Mouse (Mus musculus) bone marrow, adult 2 months (tissue): ENCODE results near the gene Zfp112. TPM values are rescaled to one million over a fixed set of nuclear protein-coding genes. Genes with fewer than 3 reads are reported as not detected.

Experiments
- H3K27ac ChIP-seq: fragments of 200-500 bp; 2 replicates; pipeline ENCODE4 v1.5.1; 2012; ENCODE audit warnings: low read depth, mild to moderate bottlenecking, control low read depth, inconsistent platforms, low read length; ENCODE audit not compliant: control insufficient read depth, poor library complexity, insufficient read depth
- H3K4me1 ChIP-seq: fragments of 200-500 bp; 2 replicates; pipeline ENCODE4 v1.6.1; 2011; ENCODE audit warnings: low read length; ENCODE audit not compliant: control insufficient read depth, insufficient read depth
- H3K4me3 ChIP-seq: fragments of 200-500 bp; replicated peaks from 2 replicates; pipeline ENCODE3; 2011; ENCODE audit warnings: mild to moderate bottlenecking, low read depth, low read length, control low read depth; ENCODE audit not compliant: control insufficient read depth
- CTCF ChIP-seq: fragments of 200-500 bp; IDR thresholded peaks from 2 replicates; pipeline ENCODE4 v1.5.1; 2011; ENCODE audit warnings: low read length, control low read depth; ENCODE audit not compliant: control insufficient read depth, insufficient read depth
- POLR2A ChIP-seq: fragments of 200-500 bp; IDR thresholded peaks from 2 replicates; pipeline ENCODE4 v1.6.1; 2011; ENCODE audit warnings: low read depth, mild to moderate bottlenecking, control low read depth, low read length, borderline replicate concordance; ENCODE audit not compliant: control insufficient read depth
- WGBS: fragments of 180-500 bp; shearing (Covaris S2); methylation state at CpG from one replicate; pipeline ENCODE4 v1.1.7; 2018; 5-methylcytosine and 5-hydroxymethylcytosine counted together
- polyA plus RNA-seq: library from polyadenylated mRNA; stranded (reverse); fragments of >200 nt; gene quantifications from 2 replicates; pipeline ENCODE4 v1.2.4, GENCODE M21; 2011; ENCODE audit warnings: low replicate concordance; ENCODE audit not compliant: missing spikeins, insufficient read depth, insufficient read length

Zfp112 gene
- polyA plus RNA-seq, 1 experiment = 0.65 TPM

DNA sequence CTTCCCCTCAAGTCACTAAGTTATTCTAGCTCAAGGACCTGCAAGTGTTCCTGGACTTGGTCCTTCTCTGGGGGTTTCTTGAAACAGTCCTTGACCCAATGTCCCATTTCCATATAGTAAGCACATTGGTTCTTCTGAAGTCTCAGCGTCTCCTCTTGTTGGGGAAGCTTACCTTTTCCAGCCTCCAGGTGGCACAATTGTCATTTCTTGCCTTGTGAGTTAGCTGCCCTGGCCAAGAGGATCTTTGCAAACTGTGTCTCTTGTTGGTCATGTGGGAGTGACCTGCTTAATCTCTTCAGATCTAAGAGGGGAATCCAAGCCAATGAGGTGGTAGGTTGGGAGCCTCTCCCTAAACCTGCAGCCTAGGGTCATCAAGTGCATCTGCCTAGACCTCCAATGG is 41.2 kb downstream of the Zfp112 start:
- H3K4me3 ChIP-seq = no peak overlapping the region
- no peak overlapping the region for H3K27ac ChIP-seq
- peak; percentile 36; the same call in 1 of the 2 replicates for TF ChIP-seq CTCF
- no peak for TF ChIP-seq POLR2A
- 7% methylated on average over 1 of the region's 1 CpGs for WGBS
- H3K4me1 ChIP-seq = no peaks in the 10 kb centered on the region

DNA sequence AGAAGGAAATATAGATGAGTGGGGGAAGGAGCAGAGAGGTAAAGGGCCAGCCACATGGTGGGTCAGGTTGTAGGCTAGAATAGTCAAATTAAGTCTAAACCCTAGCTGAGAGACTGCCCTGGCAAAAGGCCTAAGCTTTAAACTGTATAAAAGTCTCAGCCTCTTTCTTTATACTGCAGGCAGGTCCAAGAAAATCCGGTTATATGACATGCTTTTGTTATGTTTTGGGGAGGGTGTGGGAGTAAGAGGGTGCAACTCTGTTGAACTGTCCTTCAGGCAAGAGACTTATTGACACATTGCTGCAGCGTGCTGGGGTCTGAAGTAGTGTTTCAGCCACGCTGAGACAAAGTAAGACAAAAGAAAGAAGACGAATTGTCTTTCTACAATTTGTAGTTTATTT is 60.1 kb downstream of the Zfp112 start:
- WGBS = 69% methylated on average over 4 of the region's 4 CpGs
- H3K4me1 ChIP-seq = no peaks in the 10 kb centered on the region; the same call in 1 of the 2 replicates
- H3K4me3 ChIP-seq = no peak overlapping the region
- TF ChIP-seq CTCF = no peak
- H3K27ac ChIP-seq = no peak overlapping the region

DNA sequence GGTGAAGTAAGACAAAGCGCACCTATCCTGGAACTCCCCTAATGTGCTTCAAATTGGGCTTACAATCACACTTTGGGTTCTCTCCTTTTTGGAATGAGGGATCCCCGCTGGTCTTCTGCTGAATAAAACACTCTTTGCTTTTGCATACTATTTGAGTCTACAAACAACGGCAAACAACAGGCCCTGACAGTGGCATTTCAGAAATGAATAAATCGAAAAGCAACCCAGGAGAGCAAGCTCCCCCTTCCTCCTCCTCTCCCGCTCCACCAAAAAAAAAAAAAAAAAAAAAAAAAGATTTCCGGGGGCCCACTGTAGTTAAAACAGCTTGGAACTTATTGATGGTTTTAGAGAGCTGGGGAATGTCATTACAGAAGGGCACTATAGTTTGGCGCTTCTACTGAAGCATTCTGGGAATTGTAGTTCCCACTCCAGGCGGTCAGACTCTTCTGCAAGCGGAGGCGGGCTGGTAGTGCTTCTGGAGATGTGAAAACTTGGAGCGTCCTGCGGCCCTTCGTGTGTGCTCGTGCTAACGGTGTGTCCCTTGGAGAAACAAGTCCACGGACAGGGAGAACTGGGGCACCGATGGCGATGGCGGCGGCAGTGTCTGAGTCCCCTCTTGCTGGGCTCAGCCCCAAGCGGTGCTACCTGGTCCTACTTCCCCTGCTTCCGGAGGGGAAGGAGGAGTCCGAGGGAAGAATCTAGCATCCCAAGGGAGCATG is 62.7 kb downstream of the Zfp112 start, which contains the start of gene Zfp114:
Gene Zfp114 (plus strand): TSS at position 443 of the 719 bp plus-strand sequence.
- H3K27ac ChIP-seq = no peak within 1 kb of the TSS
- no peaks in the 10 kb centered on the region; the same call in 1 of the 2 replicates for H3K4me1 ChIP-seq
- 12% methylated on average over 23 of the region's 23 CpGs for WGBS
- H3K4me3 ChIP-seq = peak within 1 kb of the TSS; percentile 69
- TF ChIP-seq CTCF = no peak
- TF ChIP-seq POLR2A = no peak

DNA sequence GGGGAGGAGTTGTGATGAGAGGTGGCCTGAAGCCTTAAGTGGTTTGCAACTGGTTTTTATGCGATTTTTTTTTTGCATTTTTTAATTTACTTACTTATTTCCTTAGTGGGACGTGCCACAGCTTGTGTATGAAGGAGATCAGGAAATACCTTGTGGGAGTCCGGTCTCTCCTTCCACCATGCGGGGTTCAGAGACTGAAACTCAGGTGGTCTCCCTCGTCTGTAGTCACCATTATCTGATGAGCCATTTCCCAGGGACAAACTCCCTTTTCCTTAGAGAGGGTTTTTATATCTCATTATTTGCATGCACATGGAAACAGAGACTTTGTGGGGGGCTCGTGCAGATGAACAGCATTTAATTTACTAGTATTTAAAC is 63.2 kb downstream of the Zfp112 start:
- peak overlapping the region; percentile 69 for H3K4me3 ChIP-seq
- no peak overlapping the region for H3K27ac ChIP-seq
- H3K4me1 ChIP-seq = no peaks in the 10 kb centered on the region; the same call in 1 of the 2 replicates
- WGBS = 13% methylated on average over 6 of the region's 6 CpGs
- TF ChIP-seq POLR2A (no peak), CTCF (no peak)

Other genes starting within 250 kb of the Zfp112 start
- gene Vmn1r177, start 245.9 kb upstream of the Zfp112 start, polyA plus RNA-seq = not detected in 2 replicates
- gene Vmn1r178, start 220.3 kb upstream of the Zfp112 start, polyA plus RNA-seq = not detected in 2 replicates
- gene Vmn1r179, start 185.3 kb upstream of the Zfp112 start, polyA plus RNA-seq = 0.35 TPM in 1 of 2 replicates, not detected in the other
- gene Vmn1r180, start 161.7 kb upstream of the Zfp112 start, polyA plus RNA-seq = not detected in 2 replicates
- not detected in 2 replicates for gene Vmn1r181, start 137.7 kb upstream of the Zfp112 start, polyA plus RNA-seq
- gene V1rd19, start 110.6 kb upstream of the Zfp112 start, polyA plus RNA-seq = not detected in 2 replicates
- 0.15 TPM in 1 of 2 replicates, not detected in the other for gene Vmn1r183, start 59.1 kb upstream of the Zfp112 start, polyA plus RNA-seq
- gene Zfp180, start 30.4 kb upstream of the Zfp112 start, polyA plus RNA-seq = 7.9 and 12.7 TPM in 2 replicates
- 1.7 and 4.5 TPM in 2 replicates for gene Zfp235, start 21.9 kb downstream of the Zfp112 start, polyA plus RNA-seq
- gene Zfp114, start 62.7 kb downstream of the Zfp112 start, polyA plus RNA-seq = not detected in 2 replicates
- 0.74 and 1.8 TPM in 2 replicates for gene Zfp111, start 99.1 kb downstream of the Zfp112 start, polyA plus RNA-seq
- gene Zfp109, start 125.2 kb downstream of the Zfp112 start, polyA plus RNA-seq = 0.43 and 0.95 TPM in 2 replicates
- gene Zfp108, start 142.5 kb downstream of the Zfp112 start, polyA plus RNA-seq = not detected in 2 replicates
- gene Zfp93, start 158.1 kb downstream of the Zfp112 start, polyA plus RNA-seq = not detected in 2 replicates
- 3.6 and 14.4 TPM in 2 replicates for gene Zfp61, start 188.9 kb downstream of the Zfp112 start, polyA plus RNA-seq
- gene Zfp94, start 204.4 kb downstream of the Zfp112 start, polyA plus RNA-seq = 1.9 and 5.4 TPM in 2 replicates
- not detected in 2 replicates for gene Tescl, start 221.6 kb downstream of the Zfp112 start, polyA plus RNA-seq
- gene Lypd5, start 236.9 kb downstream of the Zfp112 start, polyA plus RNA-seq = not detected in 2 replicates